Mouse (Mus musculus): ENCODE data around the gene Rab7b.

Gene Rab7b

DNA sequence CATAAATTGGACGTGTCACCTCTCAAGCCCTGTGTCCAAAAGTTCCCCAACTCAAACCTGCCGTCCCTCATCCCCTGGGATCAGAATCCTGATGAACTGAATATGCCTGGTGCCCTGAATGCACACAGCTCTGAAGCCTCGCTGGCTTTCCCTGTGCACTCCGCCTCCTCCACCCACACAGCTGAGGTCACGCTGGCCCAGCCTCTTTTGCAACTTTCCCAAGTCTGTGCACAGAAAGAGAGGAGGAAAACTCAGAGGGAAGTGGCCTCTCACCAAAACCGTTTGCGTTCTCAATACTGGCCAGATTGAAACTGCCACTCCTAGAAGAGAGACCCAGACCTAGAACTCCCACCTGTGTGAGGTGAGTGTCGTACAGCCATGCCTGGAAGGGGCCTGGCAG lies at the start of gene Rab7b:
Gene Rab7b (plus strand): TSS at position 221 of the 400 bp plus-strand sequence.
- DNase-seq (ENCODE audit: low read depth) = no peak

DNA sequence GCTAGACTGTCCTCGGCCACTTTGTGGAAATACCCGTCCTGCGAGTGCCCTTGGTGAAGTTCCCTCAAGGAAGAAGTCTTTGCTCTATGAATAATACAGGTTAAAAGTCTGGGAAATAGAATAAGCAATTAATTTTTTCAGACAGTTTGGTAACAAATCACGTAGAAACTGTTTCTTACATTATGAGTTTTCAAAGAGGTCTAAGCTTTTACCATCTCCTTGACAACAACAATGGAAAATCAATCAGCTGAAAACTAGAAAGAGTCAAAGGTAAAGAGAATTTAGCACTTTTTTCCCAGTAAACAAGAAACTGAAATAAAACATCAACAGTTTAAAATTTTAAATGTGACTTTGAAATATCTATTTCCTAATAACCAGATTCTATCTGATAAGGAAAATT lies 48.4 kb upstream of the Rab7b start:
- no peak for DNase-seq (ENCODE audit: low read depth)

DNA sequence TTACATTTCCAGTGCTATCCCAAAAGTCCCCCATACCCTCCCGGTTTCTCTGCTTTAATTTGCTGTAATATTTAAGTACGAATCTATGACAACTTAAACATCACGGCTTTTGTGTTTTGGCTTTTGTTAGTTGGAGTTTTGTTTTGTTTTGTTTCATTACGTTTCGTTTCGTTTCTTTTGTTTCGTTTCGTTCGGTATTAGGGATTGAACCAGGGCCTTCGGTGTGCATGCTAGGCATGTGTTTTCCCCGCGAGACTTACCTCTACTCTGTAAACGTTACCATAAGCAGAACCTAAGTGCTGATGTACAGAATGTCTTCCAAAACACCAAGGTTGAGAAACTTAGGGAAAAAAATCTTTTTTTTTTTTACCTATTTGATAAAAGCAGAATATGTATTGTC lies 46.9 kb upstream of the Rab7b start:
- no peak for DNase-seq (ENCODE audit: low read depth)

DNA sequence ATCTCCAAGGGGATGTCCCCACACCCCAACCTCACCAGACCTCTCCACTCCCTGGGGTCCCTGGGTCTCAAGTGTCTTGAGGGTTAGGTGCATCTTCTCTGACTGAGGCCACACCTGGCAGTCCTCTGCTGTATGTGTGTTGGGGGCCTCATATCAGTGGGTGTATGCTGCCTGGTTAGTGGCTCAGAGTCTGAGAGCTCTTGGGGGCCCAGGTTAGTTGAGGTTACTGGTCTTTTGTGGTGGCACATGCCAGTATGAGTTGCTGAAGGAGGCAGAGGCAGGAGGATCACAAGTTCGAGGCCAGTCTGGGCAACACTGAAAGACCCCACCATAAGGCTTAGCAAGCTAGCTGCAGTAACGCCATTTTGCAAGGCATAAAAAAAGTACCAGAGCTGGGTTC lies 46.2 kb upstream of the Rab7b start:
- no peak for DNase-seq (ENCODE audit: low read depth)

- DNase-seq (ENCODE audit: low read depth) = peak; percentile 74
Observed at GRCm38 (mm10) chr1:131652670-131653443, 35.6 kb upstream of the Rab7b start.

DNA sequence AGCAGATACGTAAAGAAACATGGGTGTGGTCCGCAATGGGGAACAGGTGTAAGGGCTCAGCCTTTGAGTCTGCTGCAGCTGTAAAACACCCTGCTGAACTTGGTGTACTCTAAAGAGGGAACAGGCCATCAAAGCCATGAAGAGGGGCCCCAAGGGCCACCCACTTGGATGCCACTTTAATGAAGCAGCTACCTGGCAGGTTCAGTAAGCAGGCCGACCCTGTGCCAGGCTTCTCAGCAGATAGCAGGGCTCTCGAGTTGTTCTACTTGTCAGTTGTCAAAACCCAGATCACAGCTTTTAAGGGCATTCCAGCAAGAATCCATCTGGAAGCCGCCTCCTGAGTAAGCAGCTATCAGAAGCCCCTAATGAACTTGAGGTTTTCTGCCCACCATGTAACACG lies 32.9 kb upstream of the Rab7b start:
- no peak for DNase-seq (ENCODE audit: low read depth)

GRCm38 (mm10) chr1:131657945-131658354 lies 30.5 kb upstream of the Rab7b start:
- peak; percentile 98 for DNase-seq (ENCODE audit: low read depth)

DNA sequence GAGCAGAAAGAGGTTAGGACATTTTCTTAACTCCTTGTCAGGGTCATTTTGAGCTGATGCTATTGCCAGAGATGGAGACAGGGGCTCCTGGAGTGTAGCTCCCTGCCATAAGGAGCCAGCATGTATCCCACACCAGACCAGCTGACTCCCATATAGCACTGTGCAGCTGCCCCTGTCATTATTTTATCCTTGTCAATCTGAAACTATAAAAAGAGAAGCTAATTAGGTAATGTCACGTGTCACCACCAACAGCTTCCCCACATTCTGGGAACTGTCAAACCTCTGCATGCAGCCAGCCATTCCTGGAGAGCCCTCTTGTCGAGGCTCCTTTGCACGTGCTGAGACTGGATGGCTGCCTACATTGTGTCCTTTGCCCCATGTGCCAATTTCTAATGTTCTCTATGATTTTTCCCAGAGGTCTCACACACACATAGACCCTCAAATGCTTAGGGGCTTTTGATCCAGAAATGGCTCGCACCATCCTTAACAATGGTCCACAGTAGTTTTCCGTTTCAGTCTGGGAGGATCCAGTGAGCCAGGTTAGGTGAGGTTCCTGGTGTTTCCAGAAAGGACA lies 28.9 kb upstream of the Rab7b start:
- DNase-seq (ENCODE audit: low read depth) = no peak

- no peak for DNase-seq (ENCODE audit: low read depth)
Observed at GRCm38 (mm10) chr1:131660266-131660665, 28.2 kb upstream of the Rab7b start.

- DNase-seq (ENCODE audit: low read depth) = no peak
Observed at GRCm38 (mm10) chr1:131660716-131661472, 27.6 kb upstream of the Rab7b start.

DNA sequence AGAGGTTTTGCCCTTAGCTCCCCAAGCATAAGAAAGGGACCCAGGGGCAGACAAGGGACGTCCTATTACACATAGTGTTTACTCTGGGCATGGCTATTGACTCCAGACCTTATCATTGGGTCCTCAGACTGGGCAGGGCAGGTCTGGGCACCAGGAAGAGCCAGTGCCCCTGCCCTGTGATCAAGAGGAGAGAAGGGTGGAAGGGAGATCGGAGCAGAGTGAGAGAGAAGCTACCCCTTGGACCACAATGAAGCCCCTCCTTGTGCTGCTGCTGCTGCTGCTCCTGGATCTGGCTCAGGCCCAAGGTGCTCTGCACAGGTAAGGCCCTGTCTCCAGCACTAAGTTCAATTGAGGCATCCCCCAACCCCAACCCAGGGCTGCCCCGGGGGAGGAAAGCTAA lies 26.7 kb upstream of the Rab7b start:
- no peak for DNase-seq (ENCODE audit: low read depth)

- DNase-seq (ENCODE audit: low read depth) = no peak
Observed at GRCm38 (mm10) chr1:131663286-131663995, 25.1 kb upstream of the Rab7b start.

DNA sequence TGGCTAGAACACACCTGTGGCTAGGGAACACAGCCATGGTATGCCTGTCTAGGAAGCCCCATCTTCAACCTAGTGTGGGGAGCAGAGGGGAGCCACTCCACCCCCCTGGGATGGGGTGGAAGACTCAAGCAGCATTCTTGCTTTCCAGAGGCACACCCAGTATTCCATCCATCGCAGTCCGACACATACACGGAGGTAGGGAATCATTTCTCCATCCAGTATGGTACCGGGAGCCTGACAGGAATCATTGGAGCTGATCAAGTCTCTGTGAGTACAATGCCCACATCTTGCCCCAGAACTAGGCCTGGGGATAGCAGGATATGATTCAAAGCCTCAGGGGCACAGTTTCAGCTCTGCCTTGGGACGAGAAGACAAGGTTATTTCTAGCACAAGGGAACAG lies 24.4 kb upstream of the Rab7b start:
- no peak for DNase-seq (ENCODE audit: low read depth)

DNA sequence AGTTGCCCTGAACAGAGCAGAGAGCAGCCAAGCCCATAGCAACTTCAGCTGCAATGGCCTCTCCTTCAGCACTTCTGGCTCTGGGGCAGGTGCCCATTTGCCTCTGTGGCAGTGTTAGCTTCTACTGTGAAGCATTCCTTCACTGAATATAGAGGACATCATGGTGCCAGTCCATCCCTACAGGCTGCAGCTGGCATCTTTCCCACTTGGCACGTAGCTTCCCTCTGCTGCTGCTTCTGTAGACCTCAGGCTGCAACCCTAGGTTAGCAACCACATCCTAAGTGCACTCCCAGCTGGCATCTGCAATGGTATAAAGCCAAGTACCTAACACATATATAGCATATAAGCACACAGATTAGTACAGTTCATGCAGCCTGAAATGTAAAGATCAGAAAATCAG lies 22.6 kb upstream of the Rab7b start:
- no peak for DNase-seq (ENCODE audit: low read depth)

DNA sequence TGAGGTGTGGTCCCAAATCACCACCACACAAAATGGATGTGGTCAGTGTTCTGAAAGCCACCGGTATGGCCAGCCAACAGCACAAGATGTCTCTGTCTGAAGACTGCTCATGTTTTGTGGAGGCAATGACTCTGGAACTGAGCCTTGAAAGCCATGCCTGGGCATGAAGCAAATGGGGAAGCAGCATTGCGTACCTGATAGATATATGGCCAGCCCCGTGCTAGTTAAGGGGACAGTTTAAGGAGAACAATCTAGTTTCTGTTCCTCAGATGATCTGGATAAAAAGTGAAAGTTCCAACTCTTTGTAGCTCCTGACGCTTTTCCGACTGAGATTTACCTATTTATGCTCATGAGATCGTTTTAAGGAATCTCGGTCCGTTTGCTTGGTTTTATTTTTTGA lies 17.4 kb upstream of the Rab7b start:
- DNase-seq (ENCODE audit: low read depth) = no peak

DNA sequence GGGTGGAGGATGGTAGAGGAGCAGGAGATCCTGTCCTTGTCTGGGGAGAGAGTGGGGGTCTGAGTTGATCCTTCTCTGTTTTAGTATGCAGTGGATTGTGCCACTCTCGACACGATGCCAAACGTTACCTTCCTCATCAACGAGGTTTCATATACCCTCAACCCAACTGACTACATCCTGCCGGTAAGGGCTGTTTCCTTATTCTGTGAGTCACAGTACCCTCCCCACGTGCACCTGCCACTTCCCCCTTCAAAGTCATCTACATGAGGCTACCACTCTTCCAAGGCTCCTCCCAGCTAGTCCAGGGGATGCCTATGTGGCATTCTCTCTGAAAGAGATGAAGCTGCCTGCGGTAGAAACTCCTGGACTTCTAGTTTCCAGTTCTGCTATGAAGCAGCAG lies 16.1 kb upstream of the Rab7b start:
- DNase-seq (ENCODE audit: low read depth) = no peak

DNA sequence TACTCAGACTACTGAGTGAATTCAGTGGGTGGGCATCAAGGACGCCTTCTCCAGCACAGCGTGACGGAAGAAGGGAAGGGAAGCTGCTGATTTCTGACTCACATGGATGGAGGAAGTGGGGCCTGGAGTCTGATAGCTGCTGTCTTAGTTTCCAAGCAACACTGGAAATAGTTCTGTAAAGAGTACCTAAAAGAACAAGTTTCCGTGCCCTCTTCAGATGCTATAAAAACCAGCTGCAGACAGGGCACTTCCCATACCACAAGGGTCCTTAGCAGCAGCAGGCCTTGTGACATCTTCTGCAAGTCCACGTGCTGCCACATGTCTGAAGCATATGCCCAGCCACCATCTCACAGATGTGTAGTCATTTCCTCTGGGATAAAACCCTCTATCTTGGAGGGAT lies 8.9 kb upstream of the Rab7b start:
- no peak for DNase-seq (ENCODE audit: low read depth)

- no peak for DNase-seq (ENCODE audit: low read depth)
Observed at GRCm38 (mm10) chr1:131687739-131688138, 756 bp upstream of the Rab7b start.

GRCm38 (mm10) chr1:131689016-131689415 lies 521 bp downstream of the Rab7b start:
- no peak for DNase-seq (ENCODE audit: low read depth)

DNA sequence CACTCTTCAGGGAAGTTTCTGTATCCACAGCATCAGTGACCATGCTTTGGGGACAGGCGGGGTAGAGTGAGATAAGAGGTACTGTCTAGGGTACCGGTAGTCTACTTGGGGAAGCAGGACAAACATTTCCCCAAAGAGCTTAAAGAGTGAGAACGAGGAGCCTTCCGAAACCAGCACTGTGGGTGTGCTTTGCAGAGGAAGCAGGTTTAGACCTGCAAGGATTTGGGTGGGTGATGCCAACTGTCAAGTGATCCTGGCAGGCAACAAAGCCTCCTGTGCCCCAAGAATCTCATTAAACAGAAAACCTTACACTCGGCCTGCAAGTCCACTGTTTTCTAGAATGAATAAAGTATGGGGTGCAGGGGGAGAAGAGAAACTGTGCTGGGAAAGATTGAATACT lies 1.4 kb downstream of the Rab7b start:
- DNase-seq (ENCODE audit: low read depth) = no peak

- DNase-seq (ENCODE audit: low read depth) = no peak
Observed at GRCm38 (mm10) chr1:131690435-131690834, 1.9 kb downstream of the Rab7b start.

- DNase-seq (ENCODE audit: low read depth) = no peak
Observed at GRCm38 (mm10) chr1:131691356-131691755, 2.9 kb downstream of the Rab7b start.

GRCm38 (mm10) chr1:131695308-131695707 lies 6.8 kb downstream of the Rab7b start:
- no peak for DNase-seq (ENCODE audit: low read depth)

Measured in naive thymus-derived CD4-positive, alpha-beta T cell, adult 2 months (primary cell).